Mouse (Mus musculus) cerebellum, adult 8-10 months (tissue): ENCODE results near the gene Tmprss11c.
"Not testable (repeated sequence)": the region's sequence is repeated elsewhere in the genome, so short reads cannot be mapped to it uniquely, and the experiment has no call there.

ENCODE experiments used
- DNase-seq: peaks from one replicate; pipeline ENCODE4 v3.0.0; 2022

Tmprss11c gene

DNA sequence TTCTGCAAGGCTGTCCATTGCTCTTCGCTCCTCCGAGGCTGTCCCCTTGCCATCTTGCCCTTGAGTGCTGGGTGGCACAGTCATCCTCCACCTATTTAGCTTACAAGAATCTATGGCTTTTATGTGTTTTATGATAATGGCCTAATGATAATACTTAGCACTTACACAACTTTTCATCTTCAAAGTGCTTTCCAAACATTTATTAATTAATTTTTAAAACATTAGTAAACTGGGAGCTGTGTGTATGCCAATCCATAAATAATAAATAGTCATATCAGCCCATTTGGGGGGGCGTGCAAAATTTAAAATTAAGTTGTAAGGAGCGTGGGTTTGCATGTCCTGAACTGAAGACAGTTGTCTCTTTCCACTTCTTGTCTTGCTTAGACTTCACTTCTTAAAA is at the start of gene Tmprss11c:
Tmprss11c (minus strand) TSS at position 101 of the 400 bp plus-strand sequence.
- DNase-seq, result no peak

DNA sequence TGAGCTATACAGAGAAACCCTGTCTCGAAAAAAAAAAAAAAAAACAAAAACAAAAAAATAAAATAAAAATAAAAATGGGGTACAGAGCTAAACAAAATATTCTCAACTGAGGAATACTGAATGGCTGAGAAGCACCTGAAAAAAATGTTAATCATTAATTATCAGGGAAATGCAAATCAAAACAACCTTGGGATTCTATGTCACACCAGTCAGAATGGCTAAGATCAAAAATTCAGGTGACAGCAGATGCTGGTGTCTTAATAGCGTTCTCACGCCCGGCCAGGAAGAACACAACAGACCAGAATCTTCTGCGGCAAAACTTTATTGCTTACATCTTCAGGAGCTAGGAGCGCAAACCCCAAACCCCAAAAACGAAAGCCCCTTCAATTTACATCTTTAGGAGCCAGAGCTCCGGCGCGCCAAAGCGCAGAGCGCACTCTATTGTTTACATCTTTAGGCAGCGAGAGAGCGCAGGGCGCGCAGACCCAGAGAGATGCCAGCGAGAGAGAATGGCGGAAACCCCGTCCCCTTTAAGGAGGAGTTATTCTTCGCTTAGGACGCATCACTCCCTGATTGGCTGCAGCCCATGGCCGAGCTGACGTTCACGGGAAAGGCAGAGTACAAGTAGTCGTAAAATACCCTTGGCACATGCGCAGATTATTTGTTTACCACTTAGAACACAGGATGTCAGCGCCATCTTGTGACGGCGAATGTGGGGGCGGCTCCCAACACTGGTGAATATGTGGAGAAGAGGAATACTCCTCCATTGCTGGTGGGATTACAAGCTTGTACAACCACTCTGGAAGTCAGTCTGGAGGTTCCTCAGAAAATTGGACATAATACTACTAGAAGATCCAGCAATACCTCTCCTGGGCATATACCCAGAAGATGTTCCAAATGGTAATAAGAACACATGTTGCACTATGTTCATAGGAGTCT is 29.2 kb upstream of the Tmprss11c start:
- not testable (repeated sequence) for DNase-seq

DNA sequence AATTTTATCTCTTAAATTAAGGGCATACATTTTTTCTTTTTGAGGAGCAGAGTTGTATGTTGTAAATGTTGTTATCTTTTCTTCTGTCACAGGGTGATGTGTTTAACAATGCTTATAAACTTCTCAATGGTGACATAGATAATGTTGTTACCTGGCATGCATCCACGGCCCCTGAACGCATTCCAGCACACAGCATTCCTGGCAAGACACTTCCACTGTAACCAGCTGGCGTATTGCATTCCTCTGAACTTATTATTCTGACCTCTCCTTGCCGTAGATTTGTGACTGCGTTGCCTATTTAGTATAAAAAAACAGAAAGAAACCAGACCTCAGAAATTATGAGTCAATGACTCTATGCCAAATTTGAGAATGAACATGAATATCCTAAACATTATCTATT is 17.0 kb upstream of the Tmprss11c start:
- peak; percentile 73 for DNase-seq

DNA sequence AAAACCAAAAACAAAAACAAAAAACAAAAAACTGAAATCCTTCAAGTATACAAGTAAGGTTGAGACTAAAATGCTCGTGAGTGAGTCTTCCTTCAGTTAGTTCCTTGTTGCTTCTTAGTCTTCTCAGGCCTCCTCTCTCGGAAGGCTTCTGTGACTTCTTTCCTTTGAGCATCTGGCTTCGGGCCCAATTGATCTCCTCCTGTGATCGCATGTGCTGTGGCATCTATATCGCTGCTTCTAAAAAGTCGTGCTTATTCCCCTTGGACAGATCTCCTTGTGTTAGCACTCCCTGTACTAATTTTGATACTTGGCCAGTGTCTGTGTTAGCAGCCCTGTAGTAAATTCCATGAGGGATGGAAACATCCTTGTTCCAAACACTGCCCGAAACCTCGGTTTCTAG is 14.8 kb upstream of the Tmprss11c start:
- peak; percentile 13 for DNase-seq

DNA sequence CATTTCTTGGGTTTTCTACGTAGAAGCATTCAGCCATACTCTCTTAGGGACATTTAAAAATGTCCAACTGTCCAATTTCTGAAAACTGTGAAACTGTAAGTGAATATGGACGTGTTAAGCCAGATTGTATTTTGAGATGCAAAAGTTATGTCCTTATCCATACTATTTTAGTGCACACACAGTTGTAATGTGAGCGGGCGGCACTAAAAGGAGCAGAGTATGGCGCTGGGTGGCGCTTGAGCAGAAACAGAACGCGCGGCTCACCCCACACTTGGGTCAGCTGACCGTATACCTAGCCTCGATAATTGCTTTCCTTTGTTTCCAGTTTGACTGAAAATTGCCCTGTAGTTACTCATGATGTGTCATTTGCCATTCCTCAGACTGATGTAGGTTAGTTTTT is 42.5 kb downstream of the Tmprss11c start:
- no peak for DNase-seq

DNA sequence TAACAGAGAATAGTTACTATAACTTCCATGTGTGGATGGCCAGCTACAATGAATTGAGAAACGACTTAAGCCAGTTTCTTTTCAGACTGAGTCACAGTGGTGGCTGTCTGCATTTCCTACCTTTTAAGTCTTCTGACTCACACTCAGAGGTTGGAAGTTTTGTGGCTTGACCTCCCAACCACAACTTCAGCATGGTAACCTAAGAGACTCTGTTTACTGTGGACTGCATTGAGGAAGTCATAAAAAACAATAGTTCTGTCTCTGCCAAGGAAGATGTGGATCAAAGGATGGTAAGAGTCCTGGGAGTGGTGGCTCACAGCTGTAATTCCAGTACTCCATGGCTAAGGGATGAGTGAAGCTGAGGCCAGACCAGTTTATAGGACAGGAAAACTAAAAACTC is 44.2 kb downstream of the Tmprss11c start:
- DNase-seq, result no peak

DNA sequence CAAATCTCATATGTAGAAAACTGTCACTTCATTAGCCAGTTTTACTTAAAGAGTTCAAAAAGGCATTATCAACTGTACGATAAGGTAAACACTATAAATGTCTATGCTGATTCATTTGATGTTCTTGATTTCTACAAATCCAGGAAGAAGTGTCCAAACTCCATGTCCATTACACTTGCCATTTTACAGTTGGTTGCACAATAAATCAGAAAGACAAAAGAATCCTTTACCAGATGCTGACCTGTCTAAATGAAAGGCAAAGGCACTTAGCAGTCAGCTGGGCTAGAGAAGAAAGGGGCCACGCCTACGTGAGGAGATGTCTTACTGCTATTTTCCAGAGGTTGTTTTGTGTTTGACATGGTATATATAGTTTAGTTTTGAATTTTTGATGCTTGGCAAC is 44.8 kb downstream of the Tmprss11c start:
- DNase-seq, result no peak

DNA sequence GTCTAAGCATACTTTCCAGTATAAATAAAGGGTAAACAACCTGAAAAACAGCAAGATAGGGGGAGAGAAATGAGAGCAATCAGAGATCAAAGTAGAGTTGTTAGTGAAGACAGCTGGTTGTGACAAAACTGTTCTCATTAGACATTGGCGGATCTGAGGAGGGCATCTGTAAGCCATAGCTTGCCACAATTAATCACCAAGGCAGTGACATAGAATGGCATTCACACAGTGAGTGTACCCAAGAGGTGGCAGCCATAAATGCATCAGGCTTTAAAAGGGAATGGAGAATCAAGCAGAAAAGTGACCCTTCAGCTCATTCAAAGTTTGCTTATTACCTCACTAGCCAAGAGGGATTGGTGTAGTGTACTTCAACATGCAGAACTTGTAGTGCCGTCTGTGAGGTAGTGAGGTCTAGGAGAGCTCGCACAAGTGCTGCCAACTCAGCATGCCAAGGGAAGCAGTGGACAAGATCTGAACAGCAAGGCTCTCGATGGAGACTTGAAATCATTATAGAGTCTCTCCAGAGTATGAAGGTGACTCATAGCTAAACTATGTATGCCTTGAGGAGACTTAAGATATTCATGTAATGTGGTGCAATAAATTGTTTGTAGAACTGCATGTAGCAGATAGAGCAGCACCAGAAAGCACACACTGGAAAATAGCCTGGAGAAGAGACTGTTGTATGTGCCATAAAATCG is 61.8 kb downstream of the Tmprss11c start:
- no peak for DNase-seq

DNA sequence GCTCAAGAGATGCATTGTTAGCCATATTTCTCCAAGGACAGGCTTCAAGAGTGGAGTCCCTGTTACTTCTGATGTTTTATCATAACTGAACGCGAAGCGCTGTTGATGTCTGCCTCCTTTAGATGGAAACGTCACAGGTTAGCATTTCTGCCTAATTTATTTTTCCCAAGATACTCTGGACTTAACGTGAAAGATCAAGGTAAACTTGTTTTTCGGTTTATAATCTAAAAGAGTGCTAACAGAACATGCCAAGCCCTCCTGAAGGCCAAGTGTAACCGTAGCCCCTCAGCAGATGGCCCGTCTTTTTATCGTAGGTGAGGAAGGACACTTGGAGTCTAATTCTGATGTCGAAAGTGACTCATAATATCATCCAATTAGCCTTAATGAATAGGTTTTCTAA is 91.3 kb downstream of the Tmprss11c start, which contains the start of gene Gnrhr:
Gnrhr (minus strand) TSS at position 101 of the 400 bp plus-strand sequence.
- no peak for DNase-seq

DNA sequence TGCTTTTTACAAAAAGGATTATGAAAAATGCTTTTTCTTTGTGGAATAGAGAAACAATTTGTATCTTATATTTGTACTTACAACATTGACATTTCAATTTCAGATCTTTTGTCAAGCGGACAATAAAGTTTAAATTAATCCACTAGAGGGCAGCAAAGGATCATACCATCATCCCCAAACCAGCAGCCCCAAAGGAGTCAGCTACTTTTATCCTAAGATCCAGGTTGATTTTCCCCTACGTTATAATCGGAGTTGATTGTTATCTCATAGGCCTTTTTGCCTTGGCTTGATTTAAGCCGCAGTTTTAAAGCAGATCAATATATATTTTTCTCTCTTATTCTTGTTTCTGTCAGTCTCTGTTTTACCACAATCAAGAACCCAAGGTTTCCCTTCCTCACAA is 97.8 kb downstream of the Tmprss11c start:
- DNase-seq, result peak; percentile 20

DNA sequence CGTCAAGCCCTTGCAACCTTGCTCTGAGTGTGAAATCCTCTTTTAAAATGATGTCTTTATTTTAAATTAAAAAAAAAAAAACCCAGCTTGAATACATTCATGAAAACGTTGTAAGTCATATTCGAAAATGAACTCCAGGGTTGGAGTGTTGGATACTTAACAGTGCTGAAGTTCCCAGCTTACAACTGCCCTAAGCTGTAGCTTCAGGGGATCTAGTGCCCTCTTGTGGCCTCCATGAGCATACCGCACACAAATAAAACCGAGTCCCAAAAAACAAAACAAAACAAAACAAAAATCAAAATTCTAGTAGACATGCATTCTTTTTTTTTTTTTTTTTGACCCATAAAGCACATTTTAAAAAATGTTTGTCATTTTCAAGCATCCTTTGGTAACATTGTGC is 98.3 kb downstream of the Tmprss11c start:
- DNase-seq, result no peak

DNA sequence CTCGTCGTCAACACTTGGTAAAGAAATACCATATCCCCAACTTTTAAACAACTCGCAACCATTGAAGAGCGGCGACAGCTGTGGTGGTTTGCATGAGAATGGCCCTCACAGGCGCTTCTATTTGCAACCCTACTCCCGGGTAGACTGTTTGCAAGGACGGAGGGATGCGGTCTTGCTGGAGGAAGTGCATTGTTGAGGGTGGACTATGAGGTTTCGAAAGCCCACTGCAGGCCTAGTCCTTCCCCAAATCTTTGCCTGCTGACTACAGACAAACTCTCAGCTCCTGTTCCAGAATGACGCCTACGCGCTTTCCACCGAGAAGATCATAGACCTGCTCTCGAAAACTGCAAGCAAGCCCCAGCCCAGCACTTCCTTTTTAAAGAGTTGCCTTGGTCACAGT is 98.8 kb downstream of the Tmprss11c start:
- DNase-seq, result no peak

DNA sequence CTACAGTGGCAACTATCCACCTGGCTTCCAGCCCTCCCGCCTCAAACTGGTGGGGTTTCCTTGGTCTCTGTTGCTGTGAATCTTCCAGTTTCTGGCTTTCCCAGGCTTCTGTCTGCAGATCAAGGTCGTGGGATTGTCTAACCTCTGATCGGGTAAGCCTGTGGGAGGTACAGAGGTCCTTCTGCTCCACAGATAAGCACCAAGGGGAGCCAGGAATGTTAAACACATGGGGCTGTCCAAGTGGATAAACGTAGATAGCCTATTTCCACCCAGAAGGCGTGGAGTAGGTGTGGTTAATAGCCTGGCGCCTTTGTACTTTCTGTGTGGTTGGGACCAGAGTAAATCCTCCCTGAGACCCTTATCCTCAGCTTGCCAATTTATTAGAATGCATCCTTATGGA is 101.7 kb downstream of the Tmprss11c start:
- no peak for DNase-seq
